Mouse (Mus musculus) G1E (cell line): ENCODE results near the gene Mrgprh. TPM values are rescaled to one million over a fixed set of nuclear protein-coding genes. Genes with fewer than 3 reads are reported as not detected.
A peak's percentile ranks its signal among the peaks of the same experiment; 100 is the strongest.

Experiments
- ATAC-seq: 2 replicates; pipeline ENCODE4 v1.8.0; 2016; ENCODE audit warnings: mild to moderate bottlenecking; ENCODE audit not compliant: insufficient number of reproducible peaks, poor library complexity, low FRiP score, severe bottlenecking; ENCODE audit errors: extremely low read depth
- DNase-seq: peaks from one replicate; pipeline ENCODE4 v3.0.0; 2012; ENCODE audit warnings: low spot score
- H3K27me3 ChIP-seq: 2 replicates; pipeline ENCODE4 v1.6.1; 2012; ENCODE audit warnings: mild to moderate bottlenecking, low read length, inconsistent platforms; ENCODE audit not compliant: insufficient read depth
- H3K36me3 ChIP-seq: replicated peaks from 2 replicates; pipeline ENCODE3; 2012; ENCODE audit warnings: mild to moderate bottlenecking, inconsistent platforms
- H3K4me1 ChIP-seq: 2 replicates; pipeline ENCODE4 v1.6.1; 2012; ENCODE audit warnings: low read depth, low read length, inconsistent platforms, mixed read lengths; ENCODE audit not compliant: insufficient read depth
- H3K4me3 ChIP-seq: 2 replicates; pipeline ENCODE4 v1.5.1; 2012; ENCODE audit warnings: low read depth, mild to moderate bottlenecking, inconsistent platforms, low read length, moderate library complexity, mixed read lengths
- H3K9me3 ChIP-seq: replicated peaks from 2 replicates; pipeline ENCODE4 v1.6.1; 2012; ENCODE audit warnings: inconsistent platforms
- CTCF ChIP-seq: IDR thresholded peaks from 2 replicates; pipeline ENCODE4 v1.5.1; 2012; ENCODE audit warnings: low read depth, low read length, inconsistent platforms, mixed read lengths
- GATA1 ChIP-seq: IDR thresholded peaks from 2 replicates; pipeline ENCODE4 v1.6.1; 2012; ENCODE audit warnings: borderline replicate concordance, low read length, inconsistent platforms, mixed read lengths
- GATA2 ChIP-seq: IDR thresholded peaks from 2 replicates; pipeline ENCODE4 v1.6.1; 2012; ENCODE audit warnings: low read depth, low read length, inconsistent platforms, borderline replicate concordance
- POLR2AphosphoS5 ChIP-seq: IDR thresholded peaks from 2 replicates; pipeline ENCODE4 v1.6.1; 2012; ENCODE audit warnings: low read depth, low read length, inconsistent platforms; ENCODE audit not compliant: insufficient replicate concordance
- TAL1 ChIP-seq: conservative IDR thresholded peaks from 2 replicates; pipeline ENCODE4 v1.6.1; 2012; ENCODE audit warnings: low read depth, low read length, inconsistent platforms, mixed read lengths
- polyA plus RNA-seq: library from polyadenylated mRNA; stranded (reverse); fragments of >175 nt; gene quantifications from 2 replicates; pipeline ENCODE4 v1.2.3, GENCODE M21; 2012
- total RNA-seq, 2 experiments: library from RNA; stranded (forward) in 1 of 2; stranded (reverse) in 1 of 2; fragments of 200-1000 nt in 1 of 2; fragments of >200 nt in 1 of 2; fragmentation: Nextera tagmentation in 1 of 2; gene quantifications; 2 replicates each; pipeline ENCODE4 v1.2.3; 2014 to 2017

The Mrgprh gene
- total and polyA plus RNA-seq, 3 experiments = 0.11 TPM; not detected in 2

GRCm38 (mm10) chr17:12851689-12852088, 24.1 kb upstream of the Mrgprh start:
- Histone ChIP-seq H3K4me3 (no peak overlapping the region), H3K36me3 (no peaks in the 10 kb centered on the region), H3K27me3 (peaks cover 52% of the 10 kb centered on the region), H3K9me3 (no peaks in the 10 kb centered on the region), H3K4me1 (no peaks in the 10 kb centered on the region)
- DNase-seq (no peak), ATAC-seq (no peak)
- TF ChIP-seq POLR2AphosphoS5 (no peak), GATA2 (no peak), TAL1 (no peak), GATA1 (no peak), CTCF (no peak)

GRCm38 (mm10) chr17:12853821-12854220, 22.0 kb upstream of the Mrgprh start:
- TF ChIP-seq CTCF = no peak
- no peak for TF ChIP-seq GATA1
- no peak for TF ChIP-seq GATA2
- TF ChIP-seq POLR2AphosphoS5 = no peak
- TF ChIP-seq TAL1 = no peak
- DNase-seq (no peak), ATAC-seq (no peak)
- H3K4me1 ChIP-seq = no peaks in the 10 kb centered on the region
- no peaks in the 10 kb centered on the region for H3K36me3 ChIP-seq
- H3K4me3 ChIP-seq = no peak overlapping the region
- no peaks in the 10 kb centered on the region for H3K9me3 ChIP-seq
- peaks cover 48% of the 10 kb centered on the region for H3K27me3 ChIP-seq

GRCm38 (mm10) chr17:12854386-12854785, 21.4 kb upstream of the Mrgprh start:
- ATAC-seq (no peak), DNase-seq (no peak)
- Histone ChIP-seq H3K4me1 (no peaks in the 10 kb centered on the region), H3K9me3 (no peaks in the 10 kb centered on the region), H3K36me3 (no peaks in the 10 kb centered on the region), H3K27me3 (peaks cover 48% of the 10 kb centered on the region), H3K4me3 (no peak overlapping the region)
- no peak for TF ChIP-seq CTCF

- peaks cover 51% of the 10 kb centered on the region for H3K27me3 ChIP-seq
- H3K36me3 ChIP-seq = no peaks in the 10 kb centered on the region
- H3K9me3 ChIP-seq = no peaks in the 10 kb centered on the region
- H3K4me1 ChIP-seq = no peaks in the 10 kb centered on the region
- TF ChIP-seq GATA2 = no peak
- DNase-seq (no peak), ATAC-seq (no peak)
- no peak overlapping the region for H3K4me3 ChIP-seq
Measured at GRCm38 (mm10) chr17:12857395-12857794, 18.4 kb upstream of the Mrgprh start.

- no peaks in the 10 kb centered on the region for H3K4me1 ChIP-seq
- no peak overlapping the region for H3K4me3 ChIP-seq
- no peaks in the 10 kb centered on the region for H3K9me3 ChIP-seq
- H3K27me3 ChIP-seq = peaks cover 53% of the 10 kb centered on the region
- peak; percentile 12 for DNase-seq
- TF ChIP-seq CTCF (peak; percentile 28; the same call in 1 of the 2 replicates), GATA1 (no peak)
- no peaks in the 10 kb centered on the region for H3K36me3 ChIP-seq
- ATAC-seq = no peak
Measured at GRCm38 (mm10) chr17:12858072-12858471, 17.8 kb upstream of the Mrgprh start.

- no peak for DNase-seq
- no peak for ATAC-seq
- no peak for TF ChIP-seq GATA1
- no peak for TF ChIP-seq CTCF
- TF ChIP-seq POLR2AphosphoS5 = no peak
- TF ChIP-seq TAL1 = no peak
- Histone ChIP-seq H3K4me1 (no peaks in the 10 kb centered on the region), H3K27me3 (peaks cover 46% of the 10 kb centered on the region), H3K4me3 (no peak overlapping the region), H3K36me3 (no peaks in the 10 kb centered on the region), H3K9me3 (no peaks in the 10 kb centered on the region)
Measured at GRCm38 (mm10) chr17:12859006-12859520, 16.8 kb upstream of the Mrgprh start.

GRCm38 (mm10) chr17:12864111-12864510, 11.7 kb upstream of the Mrgprh start:
- TF ChIP-seq CTCF (no peak), POLR2AphosphoS5 (no peak), GATA2 (no peak), TAL1 (no peak), GATA1 (no peak)
- no peaks in the 10 kb centered on the region for H3K9me3 ChIP-seq
- no peaks in the 10 kb centered on the region for H3K36me3 ChIP-seq
- DNase-seq = no peak
- H3K4me1 ChIP-seq = no peaks in the 10 kb centered on the region
- no peak overlapping the region for H3K4me3 ChIP-seq
- H3K27me3 ChIP-seq = peaks cover 53% of the 10 kb centered on the region
- ATAC-seq = no peak
